Mouse (Mus musculus): ENCODE measurements at regions not wholly inside any gene's neighbourhood (a gene's known extent, or its start where the extent isn't known, plus 50 kb on each side); places are given as distances from the start of the nearest gene placed in this dataset.
A peak's percentile ranks its signal among the peaks of the same experiment; 100 is the strongest.
"Not testable (repeated sequence)": the region's sequence is repeated elsewhere in the genome, so short reads cannot be mapped to it uniquely, and the experiment has no call there.

DNA sequence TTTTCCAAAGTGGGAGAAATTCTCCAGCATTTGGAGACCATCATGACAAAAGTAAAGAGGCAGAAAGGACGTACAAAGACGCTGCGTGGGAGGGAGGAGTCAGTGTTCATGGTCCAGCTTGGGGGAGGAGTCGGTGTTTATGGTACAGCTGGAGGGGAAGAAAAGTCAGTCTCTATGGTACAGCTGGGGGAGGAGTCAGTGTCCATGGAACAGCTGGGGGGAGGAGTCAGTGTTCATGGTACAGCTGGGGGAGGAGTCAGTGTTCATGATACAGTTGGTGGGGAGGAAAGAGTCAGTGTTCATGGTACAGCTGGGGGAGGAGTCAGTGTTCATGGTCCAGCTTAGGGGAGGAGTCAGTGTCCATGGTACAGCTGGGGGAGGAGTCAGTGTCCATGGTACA lies 261.5 kb upstream of the Kdm8 start:
- not testable (repeated sequence) for H3K4me3 ChIP-seq; H3K4me2 ChIP-seq; ATAC-seq (ENCODE audit: insufficient number of reproducible peaks, insufficient read depth, low FRiP score, low TSS enrichment, low read depth); H3K4me1 ChIP-seq; H3K9ac ChIP-seq; H3K36me3 ChIP-seq; H3K27ac ChIP-seq; H3K27me3 ChIP-seq; H3K9me3 ChIP-seq
- 76% methylated on average over 4 of the region's 4 CpGs for WGBS

DNA sequence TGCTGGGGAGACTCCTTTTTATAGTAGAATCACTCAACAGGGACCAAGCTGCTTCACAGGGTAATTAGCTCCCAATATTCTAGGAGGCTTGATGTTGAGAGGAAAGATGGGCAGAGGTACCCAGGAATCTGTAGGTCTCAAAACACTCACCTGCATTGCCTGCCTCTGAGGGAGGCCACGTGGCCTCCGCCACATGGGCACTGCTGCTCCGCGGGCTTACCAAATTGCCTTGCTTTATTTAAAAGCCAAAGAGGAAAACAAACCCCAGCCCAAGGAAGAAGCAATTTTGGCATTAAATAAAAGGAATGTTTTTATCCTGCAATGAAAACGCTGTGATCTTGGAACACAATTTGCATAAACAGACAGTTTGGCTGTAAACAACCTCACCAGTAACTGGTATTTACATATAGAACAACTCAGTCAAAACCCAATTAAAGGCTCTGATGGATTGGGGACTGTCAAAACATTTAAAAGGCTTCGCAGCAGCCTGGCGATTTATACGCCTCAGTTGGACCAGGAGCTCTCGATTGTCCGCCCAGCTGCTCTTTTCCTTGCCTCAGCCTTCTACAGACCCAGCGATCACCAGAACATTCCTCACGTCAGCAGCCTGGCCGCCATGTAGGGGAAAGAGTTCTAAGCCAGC lies 259.3 kb upstream of the Kdm8 start:
- Histone ChIP-seq H3K9ac (no peak overlapping the region), H3K4me3 (no peak overlapping the region), H3K36me3 (no peaks in the 10 kb centered on the region), H3K27me3 (no peaks in the 10 kb centered on the region), H3K4me2 (no peak overlapping the region), H3K4me1 (peaks cover 4% of the 10 kb centered on the region; the same call in 1 of the 2 replicates), H3K9me3 (no peaks in the 10 kb centered on the region), H3K27ac (no peak overlapping the region)
- no peak for ATAC-seq (ENCODE audit: insufficient number of reproducible peaks, insufficient read depth, low FRiP score, low TSS enrichment, low read depth)
- WGBS = 73% methylated on average over 13 of the region's 13 CpGs

DNA sequence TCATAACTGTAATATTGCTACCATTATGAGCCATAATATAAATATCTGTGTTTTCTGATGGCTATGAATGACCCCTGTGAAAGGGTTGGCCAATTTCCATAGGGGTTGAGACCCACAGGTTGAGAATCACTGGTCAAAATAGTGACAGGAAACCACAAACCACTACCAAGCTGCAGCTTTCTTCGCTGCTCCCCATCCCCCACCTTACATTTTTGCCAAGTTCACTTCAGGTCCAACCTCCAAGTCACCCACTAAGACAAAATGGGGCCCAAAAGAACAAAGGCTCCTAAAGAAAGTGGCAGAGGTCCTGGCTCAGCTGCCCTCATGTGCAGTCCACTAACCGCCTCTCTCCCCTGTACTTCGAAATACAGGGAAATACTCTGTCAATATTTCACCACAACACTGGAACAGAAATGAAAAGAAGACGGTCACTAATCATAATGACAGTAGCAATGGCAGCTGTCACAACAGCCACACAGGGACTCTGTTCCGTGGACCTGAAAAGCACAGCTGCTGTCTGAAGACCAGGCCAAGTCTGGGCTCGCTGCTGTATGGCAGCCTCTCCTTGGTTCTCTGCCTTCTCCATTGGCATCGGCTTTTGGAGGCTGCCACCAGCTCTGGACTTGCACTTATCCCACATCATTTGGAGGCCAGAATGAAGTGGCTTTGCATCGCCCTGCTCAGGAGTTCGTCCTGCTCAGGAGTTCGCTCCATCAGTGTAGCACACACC lies 257.3 kb upstream of the Kdm8 start:
- Histone ChIP-seq H3K27me3 (no peaks in the 10 kb centered on the region), H3K9ac (no peak overlapping the region), H3K9me3 (no peaks in the 10 kb centered on the region), H3K27ac (no peak overlapping the region), H3K4me1 (peaks cover 4% of the 10 kb centered on the region; the same call in 1 of the 2 replicates), H3K4me3 (no peak overlapping the region), H3K4me2 (no peak overlapping the region), H3K36me3 (no peaks in the 10 kb centered on the region)
- WGBS = 90% methylated on average over 10 of the region's 10 CpGs
- ATAC-seq (ENCODE audit: insufficient number of reproducible peaks, insufficient read depth, low FRiP score, low TSS enrichment, low read depth) = no peak

GRCm38 (mm10) chr7:125188986-125189385 lies 255.5 kb upstream of the Kdm8 start:
- ATAC-seq (ENCODE audit: insufficient number of reproducible peaks, insufficient read depth, low FRiP score, low TSS enrichment, low read depth) = no peak
- H3K27ac ChIP-seq = no peak overlapping the region
- WGBS = 84% methylated on average over 5 of the region's 5 CpGs
- no peak overlapping the region for H3K4me3 ChIP-seq
- no peak overlapping the region for H3K4me2 ChIP-seq
- no peak overlapping the region for H3K9ac ChIP-seq
- H3K9me3 ChIP-seq = no peaks in the 10 kb centered on the region
- no peaks in the 10 kb centered on the region for H3K27me3 ChIP-seq
- no peaks in the 10 kb centered on the region for H3K4me1 ChIP-seq
- H3K36me3 ChIP-seq = no peaks in the 10 kb centered on the region

DNA sequence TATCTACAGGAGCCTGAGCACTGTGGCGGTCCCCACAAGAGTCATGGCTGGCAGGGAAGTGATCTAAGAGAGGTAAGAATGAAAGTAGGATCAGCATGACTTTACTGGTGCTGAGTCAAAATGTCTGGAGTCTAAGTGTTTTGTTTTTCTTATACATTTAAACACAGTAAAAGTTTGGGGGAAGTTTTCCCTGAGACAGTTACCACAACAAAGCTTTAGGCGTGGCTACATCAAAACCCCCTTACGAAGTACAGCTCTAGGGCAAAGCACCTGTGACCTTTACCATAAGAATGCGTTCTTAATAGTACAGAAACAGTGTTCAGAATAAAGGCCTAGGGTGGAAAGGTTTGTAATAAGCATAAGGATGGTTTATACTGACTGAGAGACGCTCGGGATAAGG lies 254.4 kb upstream of the Kdm8 start:
- H3K9me3 ChIP-seq = no peaks in the 10 kb centered on the region
- H3K4me3 ChIP-seq = no peak overlapping the region
- H3K9ac ChIP-seq = no peak overlapping the region
- H3K27me3 ChIP-seq = no peaks in the 10 kb centered on the region
- H3K4me2 ChIP-seq = no peak overlapping the region
- no peaks in the 10 kb centered on the region for H3K4me1 ChIP-seq
- ATAC-seq (ENCODE audit: insufficient number of reproducible peaks, insufficient read depth, low FRiP score, low TSS enrichment, low read depth) = no peak
- H3K27ac ChIP-seq = no peak overlapping the region
- WGBS = 73% methylated on average over 6 of the region's 6 CpGs
- H3K36me3 ChIP-seq = no peaks in the 10 kb centered on the region

DNA sequence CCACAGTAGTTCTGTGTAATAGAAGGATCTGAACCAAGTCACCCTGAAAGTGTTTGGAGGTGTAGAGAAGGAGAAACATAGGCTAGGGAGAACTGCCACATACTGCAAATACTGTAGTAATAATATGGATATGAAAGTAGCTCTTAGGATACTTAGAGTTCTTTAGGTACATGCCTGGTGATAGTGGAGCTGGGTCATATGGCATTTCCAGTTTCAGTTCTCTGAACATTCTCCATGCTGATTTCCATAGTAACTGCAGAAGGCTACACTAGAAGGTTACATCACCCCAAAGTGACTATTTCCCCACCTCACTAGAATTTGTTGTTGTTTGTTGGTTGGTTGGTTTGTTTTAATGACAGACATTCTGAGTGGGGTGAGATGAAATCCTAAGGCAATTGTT lies 253.2 kb upstream of the Kdm8 start:
- ATAC-seq (ENCODE audit: insufficient number of reproducible peaks, insufficient read depth, low FRiP score, low TSS enrichment, low read depth) = no peak

GRCm38 (mm10) chr7:125211346-125211973 lies 233.0 kb upstream of the Kdm8 start:
- Histone ChIP-seq H3K4me3 (no peak overlapping the region), H3K4me1 (peaks cover 2% of the 10 kb centered on the region; the same call in 1 of the 2 replicates), H3K4me2 (no peak overlapping the region), H3K9ac (no peak overlapping the region), H3K36me3 (no peaks in the 10 kb centered on the region), H3K27ac (no peak overlapping the region), H3K9me3 (no peaks in the 10 kb centered on the region), H3K27me3 (no peaks in the 10 kb centered on the region)
- ATAC-seq (ENCODE audit: insufficient number of reproducible peaks, insufficient read depth, low FRiP score, low TSS enrichment, low read depth) = no peak
- 74% methylated on average over 6 of the region's 6 CpGs for WGBS

More for the DNA sequence above, 253.2 kb upstream of the Kdm8 start:
- no peaks in the 10 kb centered on the region for H3K4me1 ChIP-seq
- no peak overlapping the region for H3K4me2 ChIP-seq
- H3K27ac ChIP-seq = no peak overlapping the region
- H3K27me3 ChIP-seq = no peaks in the 10 kb centered on the region
- no peaks in the 10 kb centered on the region for H3K9me3 ChIP-seq
- no peak overlapping the region for H3K4me3 ChIP-seq
- no peak overlapping the region for H3K9ac ChIP-seq
- no peaks in the 10 kb centered on the region for H3K36me3 ChIP-seq

DNA sequence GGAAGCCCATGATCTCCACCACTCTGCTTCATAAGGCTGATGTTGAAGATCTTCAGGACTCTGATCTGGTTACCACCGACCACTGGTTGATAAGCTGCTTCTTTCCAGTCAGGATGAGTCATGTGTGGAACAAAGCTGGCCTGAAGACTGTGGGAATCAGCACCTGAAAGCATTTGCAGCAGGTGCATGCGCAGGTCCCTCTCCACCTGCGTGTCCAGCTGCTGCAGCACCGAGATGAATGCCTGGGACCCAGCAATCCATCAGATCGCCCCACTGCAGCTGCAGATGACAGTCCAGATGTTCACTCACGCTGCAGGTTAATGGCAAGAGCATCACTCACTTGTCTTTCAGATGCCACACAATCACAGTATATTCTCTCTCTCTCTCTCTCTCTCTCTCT lies 230.4 kb upstream of the Kdm8 start:
- Histone ChIP-seq H3K4me1 (peaks cover 14% of the 10 kb centered on the region), H3K4me3 (no peak overlapping the region), H3K9ac (no peak overlapping the region), H3K27ac (no peak overlapping the region), H3K9me3 (no peaks in the 10 kb centered on the region), H3K27me3 (no peaks in the 10 kb centered on the region), H3K36me3 (no peaks in the 10 kb centered on the region), H3K4me2 (no peak overlapping the region)
- ATAC-seq (ENCODE audit: insufficient number of reproducible peaks, insufficient read depth, low FRiP score, low TSS enrichment, low read depth) = no peak
- 73% methylated on average over 6 of the region's 6 CpGs for WGBS

- Histone ChIP-seq H3K4me3 (no peak overlapping the region), H3K36me3 (no peaks in the 10 kb centered on the region), H3K4me2 (no peak overlapping the region), H3K27me3 (no peaks in the 10 kb centered on the region), H3K27ac (0 out of 2 replicates have a peak overlapping the region, but pooled peaks have one; percentile 16), H3K4me1 (peaks cover 14% of the 10 kb centered on the region), H3K9me3 (no peaks in the 10 kb centered on the region), H3K9ac (no peak overlapping the region)
- no peak for ATAC-seq (ENCODE audit: insufficient number of reproducible peaks, insufficient read depth, low FRiP score, low TSS enrichment, low read depth)
- 59% methylated on average over 4 of the region's 4 CpGs for WGBS
Measured at GRCm38 (mm10) chr7:125217630-125218029, 226.8 kb upstream of the Kdm8 start.

- WGBS = 78% methylated on average over 1 of the region's 1 CpGs
- no peak overlapping the region for H3K27ac ChIP-seq
- H3K27me3 ChIP-seq = no peaks in the 10 kb centered on the region
- H3K4me1 ChIP-seq = peaks cover 3% of the 10 kb centered on the region
- H3K4me3 ChIP-seq = no peak overlapping the region
- no peaks in the 10 kb centered on the region for H3K9me3 ChIP-seq
- ATAC-seq (ENCODE audit: insufficient number of reproducible peaks, insufficient read depth, low FRiP score, low TSS enrichment, low read depth) = no peak
- no peak overlapping the region for H3K9ac ChIP-seq
- H3K36me3 ChIP-seq = no peaks in the 10 kb centered on the region
- H3K4me2 ChIP-seq = no peak overlapping the region
Measured at GRCm38 (mm10) chr7:125222684-125223083, 221.8 kb upstream of the Kdm8 start.

GRCm38 (mm10) chr7:125234911-125235310 lies 209.6 kb upstream of the Kdm8 start:
- no peak for ATAC-seq (ENCODE audit: insufficient number of reproducible peaks, insufficient read depth, low FRiP score, low TSS enrichment, low read depth)
- 38% methylated on average over 7 of the region's 7 CpGs for WGBS

GRCm38 (mm10) chr7:125237026-125237425 lies 207.4 kb upstream of the Kdm8 start:
- 0 out of 2 replicates have a peak, but pooled peaks cover 5% of the 10 kb centered on the region for H3K4me1 ChIP-seq
- 77% methylated on average over 3 of the region's 3 CpGs for WGBS

More at GRCm38 (mm10) chr7:125234911-125235310, 209.6 kb upstream of the Kdm8 start:
- Histone ChIP-seq H3K4me3 (no peak overlapping the region), H3K4me1 (0 out of 2 replicates have a peak, but pooled peaks cover 5% of the 10 kb centered on the region), H3K36me3 (no peaks in the 10 kb centered on the region), H3K4me2 (no peak overlapping the region), H3K27me3 (no peaks in the 10 kb centered on the region), H3K9me3 (no peaks in the 10 kb centered on the region), H3K27ac (no peak overlapping the region), H3K9ac (no peak overlapping the region)

More at GRCm38 (mm10) chr7:125237026-125237425, 207.4 kb upstream of the Kdm8 start:
- H3K4me2 ChIP-seq = no peak overlapping the region
- no peak overlapping the region for H3K27ac ChIP-seq
- no peak overlapping the region for H3K4me3 ChIP-seq
- H3K27me3 ChIP-seq = 0 out of 2 replicates have a peak, but pooled peaks cover 3% of the 10 kb centered on the region
- no peaks in the 10 kb centered on the region for H3K9me3 ChIP-seq
- H3K36me3 ChIP-seq = no peaks in the 10 kb centered on the region
- no peak for ATAC-seq (ENCODE audit: insufficient number of reproducible peaks, insufficient read depth, low FRiP score, low TSS enrichment, low read depth)
- no peak overlapping the region for H3K9ac ChIP-seq

Measured in embryonic facial prominence, embryonic 13.5 days (tissue).